Mouse (Mus musculus): ENCODE data around the gene BC035044. TPM values are rescaled to one million over a fixed set of nuclear protein-coding genes. Genes with fewer than 3 reads are reported as not detected.
A peak's percentile ranks its signal among the peaks of the same experiment; 100 is the strongest.
"Not testable (repeated sequence)": the region's sequence is repeated elsewhere in the genome, so short reads cannot be mapped to it uniquely, and the experiment has no call there.

The BC035044 gene
- 237 and 280 TPM in 2 replicates for total RNA-seq (2015)
- total RNA-seq (2017), result 243 and 287 TPM in 2 replicates

GRCm38 (mm10) chr6:128890948-128891355 is at the start of gene BC035044:
Gene BC035044, minus strand, starts transcription at chr6:128891126.
- peak; percentile 59 for ATAC-seq (replicated peaks; ENCODE audit: poor library complexity)

DNA sequence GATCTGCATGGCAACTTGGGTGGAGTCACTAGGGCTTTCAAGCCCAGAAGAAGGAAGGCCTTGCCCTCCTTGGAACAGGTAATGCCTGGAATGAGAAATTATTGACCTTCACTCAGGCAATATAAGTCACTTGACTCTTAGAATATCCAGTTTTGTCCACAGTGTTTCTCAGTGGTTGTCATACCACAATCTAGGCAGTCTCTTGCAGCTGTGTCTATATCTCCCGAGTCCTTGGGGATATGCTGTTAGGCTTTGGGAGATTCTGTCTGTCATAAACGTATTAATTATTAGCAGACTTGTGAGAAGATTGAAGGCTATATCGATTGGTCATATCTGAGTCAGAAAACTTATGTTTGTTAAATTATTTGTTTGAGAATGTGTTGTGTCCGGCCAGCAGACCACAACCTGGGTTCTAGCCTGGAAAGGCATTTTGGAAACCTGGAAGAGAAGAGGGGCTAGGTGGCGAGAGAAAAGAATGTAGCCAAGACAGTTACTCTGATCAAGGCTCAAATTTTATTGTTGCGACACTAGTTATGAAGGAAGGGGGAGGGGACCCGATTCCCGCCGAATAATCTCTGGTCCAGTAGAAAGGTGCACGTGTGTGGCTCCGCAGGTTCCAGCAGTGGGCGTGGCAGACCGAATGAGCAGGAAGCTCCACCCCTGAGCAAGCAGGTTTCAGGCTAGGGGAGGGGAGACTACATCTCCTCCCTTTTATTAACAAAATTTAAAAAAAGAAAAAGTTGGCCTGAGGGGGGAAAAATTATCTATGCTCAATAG is 45.2 kb upstream of the BC035044 start:
- not testable (repeated sequence) for ATAC-seq (replicated peaks; ENCODE audit: poor library complexity)

DNA sequence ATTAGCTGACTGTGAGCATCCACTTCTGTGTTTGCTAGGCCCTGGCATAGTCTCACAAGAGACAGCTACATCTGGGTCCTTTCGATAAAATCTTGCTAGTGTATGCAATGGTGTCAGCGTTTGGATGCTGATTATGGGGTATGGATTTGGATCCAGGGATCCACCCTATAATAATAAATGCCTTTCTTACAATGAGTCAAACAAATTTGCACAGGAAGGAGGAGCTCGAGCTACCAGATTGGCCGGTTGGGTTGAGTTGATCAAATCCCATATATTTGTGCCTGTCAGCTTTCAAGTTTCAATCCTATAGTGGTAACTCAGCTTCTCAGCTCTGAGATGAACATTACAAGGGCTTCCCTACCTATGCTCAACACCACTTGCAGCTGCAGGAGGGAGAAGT is 43.2 kb upstream of the BC035044 start, which contains the start of gene Clec2g:
TSS of gene Clec2g (plus strand) at position 301 of the 400 bp plus-strand sequence.
- ATAC-seq (replicated peaks; ENCODE audit: poor library complexity), result not testable (repeated sequence)

GRCm38 (mm10) chr6:128933050-128933449 is 42.1 kb upstream of the BC035044 start:
- ATAC-seq (replicated peaks; ENCODE audit: poor library complexity), result no peak

GRCm38 (mm10) chr6:128917322-128917721 is 26.4 kb upstream of the BC035044 start:
- peak; percentile 69 for ATAC-seq (replicated peaks; ENCODE audit: poor library complexity)

GRCm38 (mm10) chr6:128913598-128914254 is 22.8 kb upstream of the BC035044 start:
- ATAC-seq (replicated peaks; ENCODE audit: poor library complexity), result peak; percentile 80

- peak; percentile 48 for ATAC-seq (replicated peaks; ENCODE audit: poor library complexity)
These were observed 10.0 kb upstream of the BC035044 start for GRCm38 (mm10) chr6:128900796-128901552.

- ATAC-seq (replicated peaks; ENCODE audit: poor library complexity), result peak; percentile 65
These were observed 9.1 kb upstream of the BC035044 start for GRCm38 (mm10) chr6:128900044-128900443.

DNA sequence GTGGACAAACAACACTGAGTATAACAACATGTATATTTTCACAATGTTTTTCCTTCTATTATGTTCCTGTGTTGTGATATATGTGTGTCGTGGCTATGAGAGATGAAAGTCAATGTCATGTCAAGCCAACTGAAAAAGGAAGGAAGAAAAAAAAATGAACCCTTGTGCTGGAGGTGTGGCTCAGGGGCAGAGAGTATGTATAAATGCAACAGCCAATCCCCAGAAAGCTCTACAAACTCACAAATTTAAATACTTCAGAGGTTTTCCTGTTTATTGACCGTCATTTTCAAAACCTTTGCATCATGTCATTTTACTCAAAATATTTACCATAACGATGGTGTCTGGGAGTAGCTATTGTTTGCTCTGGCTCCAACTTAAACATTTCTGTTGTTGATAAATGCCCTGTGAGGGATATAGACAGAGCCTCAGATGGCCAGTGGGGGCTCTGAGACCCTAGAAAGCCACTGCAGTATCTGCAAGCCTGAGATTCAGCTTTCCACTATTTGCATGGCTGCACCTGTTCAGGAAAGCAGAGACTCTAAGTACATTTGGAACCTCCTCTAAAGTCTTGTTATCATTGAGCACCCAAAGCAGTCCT is 4.6 kb upstream of the BC035044 start:
- ATAC-seq (replicated peaks; ENCODE audit: poor library complexity), result no peak

GRCm38 (mm10) chr6:128888834-128889233 is 2.1 kb downstream of the BC035044 start:
- peak; percentile 64 for ATAC-seq (replicated peaks; ENCODE audit: poor library complexity)

- peak; percentile 53 for ATAC-seq (replicated peaks; ENCODE audit: poor library complexity)
These were observed 3.7 kb downstream of the BC035044 start, which contains the start of gene Clec2i for GRCm38 (mm10) chr6:128887091-128887790. Gene Clec2i, plus strand, starts transcription at chr6:128887588.

DNA sequence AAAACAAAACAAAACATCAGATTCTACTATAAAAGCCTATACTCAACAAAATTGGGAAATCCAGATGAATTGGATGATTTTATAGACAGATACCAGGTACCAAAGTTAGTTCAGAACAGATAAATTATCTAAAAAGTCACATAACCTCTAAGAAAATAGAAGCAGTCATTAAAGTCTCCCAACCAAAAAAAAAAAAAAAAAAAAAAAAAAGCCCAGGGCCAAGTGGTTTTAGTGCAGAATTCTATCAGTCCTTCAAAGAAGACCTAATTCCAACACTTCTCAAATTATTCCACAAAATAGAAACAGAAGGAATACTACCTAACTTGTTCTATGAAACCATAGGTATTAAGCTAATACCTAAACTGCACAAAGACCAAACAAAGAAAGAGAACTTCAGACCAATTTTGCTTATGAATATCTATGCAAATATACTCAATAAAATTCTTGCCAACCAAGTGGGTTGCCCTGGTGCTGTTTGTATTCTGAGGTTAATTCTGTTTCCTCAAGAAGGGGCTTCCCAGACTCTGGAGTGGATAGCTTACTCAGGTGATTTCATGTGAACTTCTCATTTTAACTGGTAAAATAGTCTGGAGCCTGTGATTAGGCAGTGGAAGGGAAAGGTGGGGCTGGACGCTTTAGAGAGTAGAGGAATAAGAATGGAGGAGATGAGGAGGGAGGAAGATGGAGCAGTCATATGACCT is 18.9 kb downstream of the BC035044 start:
- no peak for ATAC-seq (replicated peaks; ENCODE audit: poor library complexity)

- no peak for ATAC-seq (replicated peaks; ENCODE audit: poor library complexity)
These were observed 22.1 kb downstream of the BC035044 start for GRCm38 (mm10) chr6:128868861-128869260.

GRCm38 (mm10) chr6:128857976-128858375 is 33.0 kb downstream of the BC035044 start:
- ATAC-seq (replicated peaks; ENCODE audit: poor library complexity), result no peak

GRCm38 (mm10) chr6:128856250-128856649 is 34.7 kb downstream of the BC035044 start:
- peak; percentile 87 for ATAC-seq (replicated peaks; ENCODE audit: poor library complexity)

DNA sequence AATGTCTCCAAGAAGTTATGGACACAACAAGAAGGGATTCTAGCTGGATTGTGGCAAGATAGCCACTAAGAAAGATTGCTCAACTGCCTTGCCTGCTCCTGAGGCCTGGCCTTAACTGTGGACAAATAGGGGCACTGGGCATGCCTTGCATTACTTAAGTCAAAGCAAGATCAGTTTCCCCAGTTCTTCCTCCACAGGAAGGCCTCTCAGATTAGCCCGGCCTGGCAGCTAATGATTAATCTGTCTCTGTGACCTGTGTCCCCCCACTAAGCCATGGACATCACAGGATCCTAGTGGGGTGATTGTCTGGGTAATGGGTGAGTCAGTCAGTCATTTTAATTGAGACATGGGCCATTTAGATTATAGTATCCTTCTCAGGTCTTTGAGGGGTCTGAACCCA is 35.4 kb downstream of the BC035044 start:
- no peak for ATAC-seq (replicated peaks; ENCODE audit: poor library complexity)

GRCm38 (mm10) chr6:128854895-128855294 is 36.0 kb downstream of the BC035044 start:
- no peak for ATAC-seq (replicated peaks; ENCODE audit: poor library complexity)

- peak; percentile 64 for ATAC-seq (replicated peaks; ENCODE audit: poor library complexity)
These were observed 36.7 kb downstream of the BC035044 start for GRCm38 (mm10) chr6:128854024-128854820.

- ATAC-seq (replicated peaks; ENCODE audit: poor library complexity), result no peak
These were observed 38.2 kb downstream of the BC035044 start for GRCm38 (mm10) chr6:128852766-128853165.
